ENCODE assay signal across 21 mouse cellular contexts in the genomic region with DNA sequence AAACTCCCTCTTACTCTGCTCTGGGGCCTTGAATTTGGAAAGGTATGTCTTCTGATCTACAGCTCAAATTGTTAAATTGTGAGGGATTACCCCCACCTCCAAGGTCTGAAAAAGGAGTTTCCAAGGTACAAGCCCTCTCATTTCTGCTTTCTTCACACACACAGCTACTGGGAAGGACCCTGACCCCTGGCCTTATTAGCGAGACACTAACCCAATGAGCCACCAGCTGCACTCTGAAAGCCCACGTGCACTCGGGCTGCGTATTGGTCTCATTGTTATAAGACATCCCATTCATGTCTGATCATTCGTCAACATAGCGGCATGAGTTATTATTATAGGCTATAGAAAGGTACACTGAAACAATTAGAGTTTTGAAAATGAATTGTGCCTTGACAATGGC.
DNase-seq lines count a peak whose midpoint lies in the region; ATAC-seq and TF ChIP-seq lines count a peak whose summit lies in the region.
"Had no signal": no experiment of that assay in that cellular context is flagged by ENCODE, and none has a peak within 500 bp of the region (broad histone marks: within the 10 kb centered on the region; RNA-seq: fewer than 3 reads in every experiment).

No protein-coding gene starts in this region.

- H3K9ac ChIP-seq in hindbrain, embryonic 11.5 days (ENCODE audit: low read depth, low read length): no peak overlapping the region
- no peak overlapping the region for H3K9ac ChIP-seq in hindbrain, postnatal 0 days (replicated peaks; ENCODE audit: low read length)
- H3K9ac ChIP-seq: embryonic facial prominence, embryonic 15.5 days; forebrain, embryonic 15.5 days; heart, embryonic 15.5 days; hindbrain, embryonic 13.5 days; intestine, embryonic 15.5 days had no signal

- H3K4me3 ChIP-seq in hindbrain, embryonic 11.5 days (ENCODE audit: low read depth, low read length): no peak overlapping the region
- H3K4me3 ChIP-seq in hindbrain, postnatal 0 days (ENCODE audit: low read length): no peak overlapping the region
- H3K4me3 ChIP-seq in testis, adult 2 months (ENCODE audit: control insufficient read depth, low read depth, low read length): peak overlapping the region; percentile 44
- no peak overlapping the region for H3K4me3 ChIP-seq in embryonic facial prominence, embryonic 10.5 days
- H3K4me3 ChIP-seq: embryonic facial prominence, embryonic 15.5 days; erythroblast, embryonic 14.5 days; forebrain, embryonic 15.5 days; heart, embryonic 15.5 days; hindbrain, embryonic 13.5 days; intestine, embryonic 15.5 days had no signal

- no peak for TF ChIP-seq POLR2A in testis, adult 2 months (IDR thresholded peaks at IDR 0.05; ENCODE audit: control insufficient read depth, low read depth, low read length)

- no peak for TF ChIP-seq CTCF in hindbrain, postnatal 0 days (IDR thresholded peaks at IDR 0.05; ENCODE audit: low read depth)
- no peak for TF ChIP-seq CTCF in testis, adult 2 months (IDR thresholded peaks at IDR 0.05; ENCODE audit: control insufficient read depth, insufficient read depth, insufficient replicate concordance, low read depth, low read length)

- 35% methylated on average over 6 of the region's 6 CpGs for WGBS in hindbrain, embryonic 11.5 days
- WGBS in hindbrain, postnatal 0 days: 35% methylated on average over 6 of the region's 6 CpGs
- WGBS in embryonic facial prominence, embryonic 10.5 days: 52% methylated on average over 6 of the region's 6 CpGs

- no peaks in the 10 kb centered on the region for H3K36me3 ChIP-seq in hindbrain, embryonic 11.5 days (ENCODE audit: control insufficient read depth, insufficient read depth, low read length)
- H3K36me3 ChIP-seq in hindbrain, postnatal 0 days (ENCODE audit: insufficient read depth, low read length): no peaks in the 10 kb centered on the region
- H3K36me3 ChIP-seq in testis, adult 2 months (ENCODE audit: control insufficient read depth, insufficient read depth, low read length): no peaks in the 10 kb centered on the region
- no peaks in the 10 kb centered on the region for H3K36me3 ChIP-seq in embryonic facial prominence, embryonic 10.5 days (replicated peaks)
- H3K36me3 ChIP-seq: embryonic facial prominence, embryonic 15.5 days; forebrain, embryonic 15.5 days; heart, embryonic 15.5 days; hindbrain, embryonic 13.5 days; intestine, embryonic 15.5 days had no signal

- ATAC-seq in hindbrain, embryonic 11.5 days (ENCODE audit: low FRiP score): no peak
- no peak for ATAC-seq in hindbrain, postnatal 0 days
- ATAC-seq: forebrain, embryonic 15.5 days; intestine, embryonic 15.5 days had no signal

- H3K4me2 ChIP-seq in hindbrain, embryonic 11.5 days (replicated peaks; ENCODE audit: low read depth, low read length): no peak overlapping the region
- no peak overlapping the region for H3K4me2 ChIP-seq in hindbrain, postnatal 0 days (ENCODE audit: low read depth, low read length)
- H3K4me2 ChIP-seq: embryonic facial prominence, embryonic 15.5 days; forebrain, embryonic 15.5 days; heart, embryonic 11.5 days; heart, embryonic 15.5 days; hindbrain, embryonic 13.5 days; intestine, embryonic 15.5 days had no signal

- no peaks in the 10 kb centered on the region for H3K9me3 ChIP-seq in hindbrain, embryonic 11.5 days (ENCODE audit: control insufficient read depth, low read length)
- H3K9me3 ChIP-seq in hindbrain, postnatal 0 days (ENCODE audit: low read length): no peaks in the 10 kb centered on the region
- H3K9me3 ChIP-seq in embryonic facial prominence, embryonic 10.5 days: no peaks in the 10 kb centered on the region
- H3K9me3 ChIP-seq: embryonic facial prominence, embryonic 15.5 days; forebrain, embryonic 15.5 days; heart, embryonic 15.5 days; hindbrain, embryonic 13.5 days; intestine, embryonic 15.5 days had no signal

- DNase-seq in hindbrain, embryonic 11.5 days (ENCODE audit: low spot score): peak; percentile 28
- DNase-seq in hindbrain, postnatal 0 days (ENCODE audit: low spot score): no peak
- no peak for DNase-seq in testis, postnatal 10 days (ENCODE audit: low spot score)
- peak; percentile 25 for DNase-seq in embryonic facial prominence, embryonic 10.5 days (ENCODE audit: low spot score)
- DNase-seq in adrenal gland, postnatal 14 days: no peak
- no peak for DNase-seq in heart, postnatal 4 days
- DNase-seq: adrenal gland, adult 2 months; adrenal gland, postnatal 36 days; cerebellum, adult 2 months; cerebellum, postnatal 10 days; gastrocnemius, postnatal 10 days; heart, adult 18-20 months; heart, postnatal 14 days had no signal

- H3K27me3 ChIP-seq in hindbrain, embryonic 11.5 days (ENCODE audit: control insufficient read depth, insufficient read depth, low read length): peaks cover 2% of the 10 kb centered on the region; the same call in 1 of the 2 replicates
- H3K27me3 ChIP-seq in hindbrain, postnatal 0 days (ENCODE audit: insufficient read depth, low read length): no peaks in the 10 kb centered on the region
- no peaks in the 10 kb centered on the region for H3K27me3 ChIP-seq in testis, adult 2 months (ENCODE audit: control insufficient read depth, insufficient read depth, low read length)
- H3K27me3 ChIP-seq in embryonic facial prominence, embryonic 10.5 days (replicated peaks; ENCODE audit: low read depth, poor library complexity, severe bottlenecking): peaks cover 9% of the 10 kb centered on the region
- H3K27me3 ChIP-seq: embryonic facial prominence, embryonic 15.5 days; heart, embryonic 15.5 days; intestine, embryonic 15.5 days had no signal

- H3K27ac ChIP-seq in hindbrain, embryonic 11.5 days (ENCODE audit: low read depth, low read length): no peak overlapping the region
- no peak overlapping the region for H3K27ac ChIP-seq in hindbrain, postnatal 0 days
- H3K27ac ChIP-seq in testis, adult 2 months (ENCODE audit: control insufficient read depth, insufficient read depth, low read depth, low read length): no peak overlapping the region
- H3K27ac ChIP-seq in embryonic facial prominence, embryonic 10.5 days (replicated peaks): no peak overlapping the region
- H3K27ac ChIP-seq: embryonic facial prominence, embryonic 15.5 days; forebrain, embryonic 15.5 days; heart, embryonic 15.5 days; hindbrain, embryonic 13.5 days; intestine, embryonic 15.5 days had no signal

- H3K4me1 ChIP-seq in hindbrain, embryonic 11.5 days (replicated peaks; ENCODE audit: control insufficient read depth, insufficient read depth, low read length): no peaks in the 10 kb centered on the region
- H3K4me1 ChIP-seq in hindbrain, postnatal 0 days (ENCODE audit: insufficient read depth, low read length): no peaks in the 10 kb centered on the region
- no peaks in the 10 kb centered on the region for H3K4me1 ChIP-seq in testis, adult 2 months (ENCODE audit: control insufficient read depth, insufficient read depth, low read length)
- peaks cover 39% of the 10 kb centered on the region for H3K4me1 ChIP-seq in embryonic facial prominence, embryonic 10.5 days
- H3K4me1 ChIP-seq: embryonic facial prominence, embryonic 15.5 days; heart, embryonic 15.5 days; intestine, embryonic 15.5 days had no signal

Comparison
In these comparisons a context has a peak if more than half of its experiments do, and no peak if none do; other contexts are left out.
1. DNase-seq: peak in hindbrain, embryonic 11.5 days (single experiment) and embryonic facial prominence, embryonic 10.5 days (single experiment); none in hindbrain, postnatal 0 days (single experiment), testis, postnatal 10 days (single experiment), adrenal gland, postnatal 14 days (single experiment) and heart, postnatal 4 days (single experiment).